Mouse (Mus musculus): Measurements from ENCODE around the gene Ascc3.

DNA sequence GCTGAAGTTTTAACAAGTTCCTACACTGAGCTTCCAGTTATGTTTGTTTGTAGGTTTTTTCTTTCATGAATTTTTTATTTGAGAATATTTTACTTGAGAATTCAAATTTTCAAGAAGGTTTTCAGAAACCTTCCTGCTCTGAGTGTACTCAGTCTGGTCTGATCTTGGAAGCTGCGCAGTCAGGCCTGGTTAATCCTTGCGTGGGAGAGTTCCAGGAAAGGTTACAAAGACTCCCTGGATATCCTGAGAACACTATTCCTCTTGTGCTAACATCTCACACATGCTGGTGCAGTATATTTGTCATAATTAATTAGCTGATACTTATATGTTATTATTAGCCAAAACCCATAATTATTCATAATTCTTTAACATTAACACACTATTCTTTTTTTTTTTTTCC lies 242.1 kb downstream of the Ascc3 start:
- TF ChIP-seq CTCF (IDR thresholded peaks at IDR 0.05; ENCODE audit: low read depth) (no peak), EP300 (IDR thresholded peaks at IDR 0.05; ENCODE audit: low read depth) (no peak)

Measured in heart, postnatal 0 days (tissue).